Mouse (Mus musculus): ENCODE measurements around the gene Hras.

DNA sequence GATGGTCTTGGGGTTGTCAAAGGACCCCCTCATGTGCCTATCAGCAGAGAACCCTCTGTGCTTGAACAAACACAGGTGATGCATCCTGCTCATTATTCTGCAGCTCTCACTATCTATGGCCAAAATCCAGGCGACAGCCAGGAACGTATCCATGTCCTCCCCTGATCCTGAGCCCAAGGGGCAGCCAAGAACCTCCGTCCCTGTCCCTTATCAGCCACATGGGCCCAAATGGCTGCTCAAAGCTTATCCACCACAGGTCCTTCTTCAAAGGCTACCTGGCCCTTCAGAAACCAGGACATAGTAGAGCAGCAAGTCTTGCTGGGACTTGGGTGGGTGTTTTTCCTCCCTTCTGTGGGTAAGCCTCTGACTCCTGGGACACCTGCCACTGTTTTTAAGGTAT lies 5.6 kb downstream of the Hras start:
- TF ChIP-seq CTCF (IDR thresholded peaks at IDR 0.05; ENCODE audit: low read depth, low read length): no peak
- no peak for TF ChIP-seq TAL1 (conservative IDR thresholded peaks at IDR 0.05; ENCODE audit: low read depth, low read length)
- TF ChIP-seq GATA1 (IDR thresholded peaks at IDR 0.05; ENCODE audit: borderline replicate concordance, low read length): no peak
- no peak for TF ChIP-seq POLR2AphosphoS5 (IDR thresholded peaks at IDR 0.05; ENCODE audit: insufficient replicate concordance, low read depth, low read length)
